Mouse (Mus musculus): ENCODE results near the gene Sohlh1. TPM values are rescaled to one million over a fixed set of nuclear protein-coding genes. Genes with fewer than 3 reads are reported as not detected.
"Not testable (repeated sequence)": the region's sequence is repeated elsewhere in the genome, so short reads cannot be mapped to it uniquely, and the experiment has no call there.

Sohlh1 gene
- polyA plus RNA-seq, 1 experiment, result not detected

DNA sequence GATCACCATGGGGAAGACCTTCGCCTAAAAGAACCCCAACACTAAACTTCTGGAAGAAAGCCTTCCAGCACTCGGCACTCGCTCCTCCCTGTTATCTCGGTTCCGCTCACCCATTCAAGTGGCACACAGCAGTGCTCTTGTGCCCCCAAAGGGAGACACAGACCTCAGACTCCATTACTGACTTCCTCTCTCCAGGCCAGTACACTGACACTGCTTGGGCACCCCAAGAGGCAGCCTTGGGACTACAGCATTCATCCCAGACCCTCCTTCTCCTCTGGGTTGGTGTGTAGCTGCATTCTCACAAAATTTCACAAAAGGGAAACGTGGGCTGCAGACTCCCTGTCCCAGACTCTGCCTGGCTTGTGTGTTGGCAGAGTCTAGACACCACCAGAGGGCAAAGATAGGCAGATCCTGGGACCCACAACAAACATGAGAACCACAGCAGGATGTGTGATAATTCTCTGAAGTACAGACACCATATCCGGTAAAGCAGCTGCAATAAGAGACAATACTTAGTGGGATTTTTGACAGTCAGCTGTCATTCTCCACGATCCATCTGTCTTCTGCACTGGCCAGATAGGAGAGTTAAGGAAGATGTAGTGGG, 18.6 kb downstream of the Sohlh1 start:
- Histone ChIP-seq H3K4me1 (ENCODE audit: control insufficient read depth, insufficient read depth, low read length) (no peaks in the 10 kb centered on the region), H3K27ac (ENCODE audit: control insufficient read depth, insufficient read depth, low read depth, low read length, poor library complexity) (no peak overlapping the region), H3K4me3 (replicated peaks; ENCODE audit: control insufficient read depth, low read depth, low read length) (no peak overlapping the region)
- WGBS, result 44% methylated on average over 8 of the region's 8 CpGs
- TF ChIP-seq POLR2A (IDR thresholded peaks at IDR 0.05; ENCODE audit: borderline replicate concordance, control insufficient read depth, low read depth, low read length), result no peak
- no peak for TF ChIP-seq CTCF (IDR thresholded peaks at IDR 0.05; ENCODE audit: control insufficient read depth, insufficient read depth, low read length)

- no peak for TF ChIP-seq POLR2A (IDR thresholded peaks at IDR 0.05; ENCODE audit: borderline replicate concordance, control insufficient read depth, low read depth, low read length)
- TF ChIP-seq CTCF (IDR thresholded peaks at IDR 0.05; ENCODE audit: control insufficient read depth, insufficient read depth, low read length), result no peak
- 66% methylated on average over 3 of the region's 3 CpGs for WGBS
- H3K4me1 ChIP-seq (ENCODE audit: control insufficient read depth, insufficient read depth, low read length), result no peaks in the 10 kb centered on the region
- no peak overlapping the region for H3K27ac ChIP-seq (ENCODE audit: control insufficient read depth, insufficient read depth, low read depth, low read length, poor library complexity)
- no peak overlapping the region for H3K4me3 ChIP-seq (replicated peaks; ENCODE audit: control insufficient read depth, low read depth, low read length)
These were observed 22.3 kb downstream of the Sohlh1 start for GRCm38 (mm10) chr2:25824751-25825150.

- no peaks in the 10 kb centered on the region for H3K4me1 ChIP-seq (ENCODE audit: control insufficient read depth, insufficient read depth, low read length)
- WGBS, result 22% methylated on average over 1 of the region's 1 CpGs
- no peak within 1 kb of the TSS for H3K4me3 ChIP-seq (replicated peaks; ENCODE audit: control insufficient read depth, low read depth, low read length)
- no peak within 1 kb of the TSS for H3K27ac ChIP-seq (ENCODE audit: control insufficient read depth, insufficient read depth, low read depth, low read length, poor library complexity)
- TF ChIP-seq CTCF (IDR thresholded peaks at IDR 0.05; ENCODE audit: control insufficient read depth, insufficient read depth, low read length) (no peak), POLR2A (IDR thresholded peaks at IDR 0.05; ENCODE audit: borderline replicate concordance, control insufficient read depth, low read depth, low read length) (no peak)
These were observed 24.2 kb downstream of the Sohlh1 start, which contains the start of gene Lcn9 for GRCm38 (mm10) chr2:25822806-25823205. Lcn9 (plus strand) TSS chr2:25823153.

GRCm38 (mm10) chr2:25815748-25816147, 31.3 kb downstream of the Sohlh1 start, which contains the start of gene Glt6d1:
Glt6d1 (minus strand) TSS chr2:25815848.
- not testable (repeated sequence) for H3K4me1 ChIP-seq (ENCODE audit: control insufficient read depth, insufficient read depth, low read length); H3K27ac ChIP-seq (ENCODE audit: control insufficient read depth, insufficient read depth, low read depth, low read length, poor library complexity); H3K4me3 ChIP-seq (replicated peaks; ENCODE audit: control insufficient read depth, low read depth, low read length)
- 66% methylated on average over 1 of the region's 1 CpGs for WGBS

DNA sequence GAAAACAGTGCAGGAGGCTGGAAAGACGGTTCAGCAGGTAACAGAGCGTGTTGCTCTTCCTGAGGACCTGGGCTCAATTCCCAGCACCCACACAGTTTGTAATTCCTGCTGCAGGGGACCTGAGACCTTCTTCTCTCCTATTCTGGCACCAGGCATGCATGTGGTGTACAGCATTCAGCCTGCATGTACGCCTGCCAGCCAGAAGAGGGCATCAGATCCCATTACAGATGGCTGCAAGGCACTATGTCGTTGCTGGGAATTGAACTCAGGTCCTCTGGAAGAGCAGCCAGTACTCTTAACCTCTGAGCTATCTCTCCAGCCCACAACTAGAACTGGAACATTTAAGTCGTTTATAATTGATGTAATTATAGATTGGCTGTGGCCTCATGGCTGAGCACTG, 33.7 kb downstream of the Sohlh1 start:
- peak; percentile 27; the same call in 1 of the 2 replicates for TF ChIP-seq CTCF (IDR thresholded peaks at IDR 0.05; ENCODE audit: control insufficient read depth, insufficient read depth, low read length)
- TF ChIP-seq POLR2A (IDR thresholded peaks at IDR 0.05; ENCODE audit: borderline replicate concordance, control insufficient read depth, low read depth, low read length), result no peak
- Histone ChIP-seq H3K4me1 (ENCODE audit: control insufficient read depth, insufficient read depth, low read length) (no peaks in the 10 kb centered on the region), H3K4me3 (replicated peaks; ENCODE audit: control insufficient read depth, low read depth, low read length) (no peak overlapping the region), H3K27ac (ENCODE audit: control insufficient read depth, insufficient read depth, low read depth, low read length, poor library complexity) (no peak overlapping the region; the same call in 1 of the 2 replicates)
- 72% methylated on average over 5 of the region's 5 CpGs for WGBS

GRCm38 (mm10) chr2:25811711-25812110, 35.3 kb downstream of the Sohlh1 start:
- Histone ChIP-seq H3K4me1 (ENCODE audit: control insufficient read depth, insufficient read depth, low read length) (no peaks in the 10 kb centered on the region), H3K27ac (ENCODE audit: control insufficient read depth, insufficient read depth, low read depth, low read length, poor library complexity) (no peak overlapping the region), H3K4me3 (replicated peaks; ENCODE audit: control insufficient read depth, low read depth, low read length) (no peak overlapping the region)
- TF ChIP-seq CTCF (IDR thresholded peaks at IDR 0.05; ENCODE audit: control insufficient read depth, insufficient read depth, low read length), result no peak
- no peak for TF ChIP-seq POLR2A (IDR thresholded peaks at IDR 0.05; ENCODE audit: borderline replicate concordance, control insufficient read depth, low read depth, low read length)
- 59% methylated on average over 2 of the region's 2 CpGs for WGBS

DNA sequence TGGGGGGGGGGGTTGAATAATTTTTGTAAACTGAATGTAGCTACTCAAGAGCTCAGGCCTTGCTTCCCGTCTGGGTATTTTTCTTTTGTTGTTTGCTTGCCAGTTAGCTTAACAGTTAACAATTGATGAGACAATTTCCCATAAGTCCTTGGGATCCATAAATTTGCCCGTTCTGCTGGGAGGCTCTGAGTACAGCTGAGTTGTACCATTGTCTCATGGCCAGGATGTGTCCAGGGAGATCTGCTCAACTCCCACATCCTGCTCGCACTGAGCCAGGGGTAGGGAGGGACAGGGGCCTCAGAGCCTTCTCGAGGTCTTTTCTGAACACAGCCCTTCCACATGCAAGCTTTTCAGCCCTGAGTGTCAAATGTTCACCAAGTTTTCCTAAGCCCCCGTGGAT, 49.0 kb downstream of the Sohlh1 start:
- TF ChIP-seq CTCF (IDR thresholded peaks at IDR 0.05; ENCODE audit: control insufficient read depth, insufficient read depth, low read length) (no peak), POLR2A (IDR thresholded peaks at IDR 0.05; ENCODE audit: borderline replicate concordance, control insufficient read depth, low read depth, low read length) (no peak)
- Histone ChIP-seq H3K4me1 (ENCODE audit: control insufficient read depth, insufficient read depth, low read length) (no peaks in the 10 kb centered on the region), H3K27ac (ENCODE audit: control insufficient read depth, insufficient read depth, low read depth, low read length, poor library complexity) (no peak overlapping the region), H3K4me3 (replicated peaks; ENCODE audit: control insufficient read depth, low read depth, low read length) (no peak overlapping the region)
- WGBS, result 48% methylated on average over 5 of the region's 5 CpGs

DNA sequence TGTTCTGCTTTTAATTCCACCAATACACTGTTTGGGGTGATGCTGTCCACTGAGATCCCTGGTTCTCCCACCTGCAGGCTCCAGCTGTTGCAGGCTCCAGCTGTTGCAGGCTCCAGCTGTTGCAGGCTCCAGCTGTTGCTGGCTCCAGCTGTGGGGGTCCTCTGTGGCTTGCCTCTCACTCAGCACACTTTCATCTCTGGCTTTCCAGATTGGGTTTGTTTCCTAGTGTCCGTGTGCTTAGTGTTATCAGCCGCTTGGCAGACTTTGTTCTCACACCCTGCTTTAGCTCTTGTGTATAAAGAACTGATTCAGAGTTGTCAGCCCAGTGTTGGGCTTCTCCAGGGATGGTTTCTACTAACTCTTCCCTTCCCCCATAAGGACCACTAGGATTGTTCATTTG, 49.4 kb downstream of the Sohlh1 start:
- Histone ChIP-seq H3K4me1 (ENCODE audit: control insufficient read depth, insufficient read depth, low read length) (no peaks in the 10 kb centered on the region), H3K27ac (ENCODE audit: control insufficient read depth, insufficient read depth, low read depth, low read length, poor library complexity) (no peak overlapping the region), H3K4me3 (replicated peaks; ENCODE audit: control insufficient read depth, low read depth, low read length) (no peak overlapping the region)
- TF ChIP-seq POLR2A (IDR thresholded peaks at IDR 0.05; ENCODE audit: borderline replicate concordance, control insufficient read depth, low read depth, low read length) (no peak), CTCF (IDR thresholded peaks at IDR 0.05; ENCODE audit: control insufficient read depth, insufficient read depth, low read length) (no peak)
- WGBS, result 55% methylated on average over 2 of the region's 2 CpGs

Other genes starting within 250 kb of the Sohlh1 start
- 33.4 and 38.2 TPM in 2 replicates for gene Rabl6, start 238.7 kb downstream of the Sohlh1 start, polyA plus RNA-seq (2011; ENCODE audit: insufficient read depth, insufficient read length, low replicate concordance, missing spikeins)
- not detected in 2 replicates for gene Ccdc183, start 229.6 kb downstream of the Sohlh1 start, polyA plus RNA-seq (2011; ENCODE audit: insufficient read depth, insufficient read length, low replicate concordance, missing spikeins)
- 17.3 and 20.9 TPM in 2 replicates for gene Tmem141, start 225.2 kb downstream of the Sohlh1 start, polyA plus RNA-seq (2011; ENCODE audit: insufficient read depth, insufficient read length, low replicate concordance, missing spikeins)
- gene Fcna, start 219.2 kb downstream of the Sohlh1 start, polyA plus RNA-seq (2011; ENCODE audit: insufficient read depth, insufficient read length, low replicate concordance, missing spikeins), result 14.7 and 28.0 TPM in 2 replicates
- gene Lcn8, start 194.1 kb downstream of the Sohlh1 start, polyA plus RNA-seq (2011; ENCODE audit: insufficient read depth, insufficient read length, low replicate concordance, missing spikeins), result not detected in 2 replicates
- not detected in 2 replicates for gene Lcn5, start 189.3 kb downstream of the Sohlh1 start, polyA plus RNA-seq (2011; ENCODE audit: insufficient read depth, insufficient read length, low replicate concordance, missing spikeins)
- gene Lcn6, start 170.5 kb downstream of the Sohlh1 start, polyA plus RNA-seq (2011; ENCODE audit: insufficient read depth, insufficient read length, low replicate concordance, missing spikeins), result not detected in 2 replicates
- gene Lcn10, start 164.5 kb downstream of the Sohlh1 start, polyA plus RNA-seq (2011; ENCODE audit: insufficient read depth, insufficient read length, low replicate concordance, missing spikeins), result not detected in 2 replicates
- gene Obp2a, start 147.2 kb downstream of the Sohlh1 start, polyA plus RNA-seq (2011; ENCODE audit: insufficient read depth, insufficient read length, low replicate concordance, missing spikeins), result not detected in 2 replicates
- gene Bmyc, start 140.5 kb downstream of the Sohlh1 start, polyA plus RNA-seq (2011; ENCODE audit: insufficient read depth, insufficient read length, low replicate concordance, missing spikeins), result 4.1 and 6.7 TPM in 2 replicates
- not detected in 2 replicates for gene Obp2b, start 110.2 kb downstream of the Sohlh1 start, polyA plus RNA-seq (2011; ENCODE audit: insufficient read depth, insufficient read length, low replicate concordance, missing spikeins)
- gene Lcn3, start 81.7 kb downstream of the Sohlh1 start, polyA plus RNA-seq (2011; ENCODE audit: insufficient read depth, insufficient read length, low replicate concordance, missing spikeins), result not detected in 2 replicates
- not detected in 2 replicates for gene Lcn11, start 70.2 kb downstream of the Sohlh1 start, polyA plus RNA-seq (2011; ENCODE audit: insufficient read depth, insufficient read length, low replicate concordance, missing spikeins)
- gene Gm13539, start 65.0 kb downstream of the Sohlh1 start, polyA plus RNA-seq (2011; ENCODE audit: insufficient read depth, insufficient read length, low replicate concordance, missing spikeins), result not detected in 2 replicates
- not detected in 2 replicates for gene Glt6d1, start 31.4 kb downstream of the Sohlh1 start, polyA plus RNA-seq (2011; ENCODE audit: insufficient read depth, insufficient read length, low replicate concordance, missing spikeins)
- gene Lcn9, start 24.1 kb downstream of the Sohlh1 start, polyA plus RNA-seq (2011; ENCODE audit: insufficient read depth, insufficient read length, low replicate concordance, missing spikeins), result not detected in 2 replicates
- 1.8 and 4.8 TPM in 2 replicates for gene Kcnt1, start 16.5 kb upstream of the Sohlh1 start, polyA plus RNA-seq (2011; ENCODE audit: insufficient read depth, insufficient read length, low replicate concordance, missing spikeins)
- 13.0 and 18.9 TPM in 2 replicates for gene Camsap1, start 136.0 kb upstream of the Sohlh1 start, polyA plus RNA-seq (2011; ENCODE audit: insufficient read depth, insufficient read length, low replicate concordance, missing spikeins)
- gene Ubac1, start 174.5 kb upstream of the Sohlh1 start, polyA plus RNA-seq (2011; ENCODE audit: insufficient read depth, insufficient read length, low replicate concordance, missing spikeins), result 452 and 465 TPM in 2 replicates

Measured in bone marrow, adult 2 months (tissue).